Mouse (Mus musculus): ENCODE results near the gene Pdzd2.

DNA sequence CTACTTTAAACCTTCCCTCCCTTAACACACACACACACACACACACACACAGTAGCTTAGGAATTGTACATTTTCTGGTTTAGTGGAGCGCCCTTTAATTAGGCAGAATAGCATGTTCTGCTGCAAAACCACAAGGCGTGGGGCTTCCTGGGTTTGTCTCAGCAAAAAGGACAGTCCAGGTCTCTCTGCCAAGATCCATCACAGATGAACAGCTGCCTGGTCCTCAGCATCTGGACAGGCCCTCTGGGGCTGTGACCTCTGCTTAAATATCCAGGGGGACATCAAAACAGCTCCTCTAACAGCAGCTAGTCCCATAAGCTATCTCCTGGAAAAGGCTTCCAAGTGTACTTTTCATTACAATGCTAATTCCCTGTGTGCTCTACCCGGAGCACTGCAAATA is 64.4 kb downstream of the Pdzd2 start:
- TF ChIP-seq GATA1 (IDR thresholded peaks at IDR 0.05; ENCODE audit: borderline replicate concordance, low read length): no peak
- TF ChIP-seq FLI1 (IDR thresholded peaks at IDR 0.05; ENCODE audit: low read length): no peak

Data from megakaryocyte, embryonic 14.5 days (primary cell).